Mouse (Mus musculus) olfactory bulb, adult 2 months (tissue): Measurements from ENCODE around the gene Serinc3.

Source experiments
- CTCF ChIP-seq: fragments of 200-500 bp; IDR thresholded peaks from 2 replicates; pipeline ENCODE4 v1.5.1; 2012; ENCODE audit warnings: low read depth, mild to moderate bottlenecking, low read length, moderate library complexity; ENCODE audit not compliant: insufficient read depth
- POLR2A ChIP-seq: fragments of 200-500 bp; IDR thresholded peaks from 2 replicates; pipeline ENCODE4 v1.6.1; 2012; ENCODE audit warnings: mild to moderate bottlenecking, low read depth, low read length, moderate library complexity; ENCODE audit not compliant: insufficient read depth

DNA sequence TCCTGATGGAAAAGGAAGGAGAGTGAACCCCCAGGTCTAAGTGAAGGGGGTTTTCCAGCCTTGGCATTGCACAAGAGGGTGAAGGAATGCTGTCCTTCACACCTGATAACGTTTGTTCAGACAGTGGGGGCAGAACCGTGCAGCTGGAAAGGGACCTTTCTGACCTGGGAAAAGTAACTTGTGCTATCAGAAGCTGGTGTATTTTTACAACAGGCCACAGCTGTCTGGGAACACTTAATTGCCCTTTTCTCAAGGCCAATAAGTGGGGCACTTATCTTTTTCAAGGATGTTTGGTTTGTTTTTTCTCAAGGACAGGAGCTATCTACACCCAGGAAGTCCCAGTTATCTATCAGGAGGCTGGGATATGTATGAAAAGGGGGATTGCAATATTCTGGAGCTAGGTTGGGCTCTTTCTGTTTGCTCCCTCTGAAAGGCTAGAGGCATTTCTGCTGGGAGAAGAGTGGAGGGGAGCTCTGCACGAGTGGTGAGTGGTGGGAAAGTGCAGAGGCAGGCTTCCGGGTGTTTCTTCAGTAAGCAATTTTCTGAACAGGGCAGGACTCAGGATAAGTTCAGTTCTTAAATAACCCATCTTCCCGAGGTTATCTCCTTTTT lies 7.2 kb downstream of the Serinc3 start:
- no peak for TF ChIP-seq CTCF
- no peak for TF ChIP-seq POLR2A
